In genomic region chr16:55151726-55152125, GRCm38 (mm10) we compare ENCODE assay signal across 8 mouse cellular contexts.
DNase-seq lines count a peak whose midpoint lies in the region; ATAC-seq and TF ChIP-seq lines count a peak whose summit lies in the region.

No protein-coding gene starts in this region.

- H3K9me3 ChIP-seq in embryonic facial prominence, embryonic 11.5 days (replicated peaks; ENCODE audit: control insufficient read depth, low read length), result no peaks in the 10 kb centered on the region
- no peaks in the 10 kb centered on the region for H3K9me3 ChIP-seq in embryonic facial prominence, embryonic 10.5 days
- H3K9me3 ChIP-seq in midbrain, postnatal 0 days (ENCODE audit: low read length), result no peaks in the 10 kb centered on the region
- no peaks in the 10 kb centered on the region for H3K9me3 ChIP-seq in liver, embryonic 11.5 days (ENCODE audit: control insufficient read depth, low read length)

- no peak overlapping the region for H3K4me3 ChIP-seq in embryonic facial prominence, embryonic 11.5 days (ENCODE audit: low read depth, low read length)
- H3K4me3 ChIP-seq in embryonic facial prominence, embryonic 10.5 days, result no peak overlapping the region
- no peak overlapping the region for H3K4me3 ChIP-seq in midbrain, postnatal 0 days (ENCODE audit: low read depth, low read length)
- no peak overlapping the region for H3K4me3 ChIP-seq in liver, embryonic 11.5 days (ENCODE audit: low read depth, low read length)

- 39% methylated on average over 4 of the region's 4 CpGs for WGBS in embryonic facial prominence, embryonic 11.5 days
- WGBS in embryonic facial prominence, embryonic 10.5 days, result 44% methylated on average over 4 of the region's 4 CpGs
- 52% methylated on average over 4 of the region's 4 CpGs for WGBS in midbrain, postnatal 0 days
- WGBS in liver, embryonic 11.5 days, result 40% methylated on average over 4 of the region's 4 CpGs

- ATAC-seq in embryonic facial prominence, embryonic 11.5 days (replicated peaks; ENCODE audit: insufficient number of reproducible peaks, low FRiP score, low TSS enrichment, low read depth), result no peak; the same call in 1 of the 2 replicates
- no peak for ATAC-seq in midbrain, postnatal 0 days (ENCODE audit: low FRiP score)
- no peak for ATAC-seq in liver, embryonic 11.5 days (replicated peaks; ENCODE audit: low FRiP score)

- DNase-seq in embryonic facial prominence, embryonic 11.5 days (ENCODE audit: low spot score), result peak; percentile 50
- DNase-seq in embryonic facial prominence, embryonic 10.5 days (ENCODE audit: low spot score), result no peak
- DNase-seq in Muller cell, postnatal 12 days (ENCODE audit: inconsistent ontology term), result peak; percentile 16
- DNase-seq in frontal cortex, postnatal 25 days (ENCODE audit: low spot score in 2 of 2), result peak; percentile 5 to 7
- DNase-seq in left cerebral cortex, adult 18-20 months (ENCODE audit: low spot score in 2 of 2), result peak; percentile 17 to 26
- peak; percentile 68 for DNase-seq in midbrain, postnatal 0 days (ENCODE audit: low spot score)
- DNase-seq in liver, embryonic 11.5 days (ENCODE audit: low spot score), result no peak
- DNase-seq in urinary bladder, postnatal 36 days (ENCODE audit: low spot score in 2 of 2), result no peak

- no peak overlapping the region for H3K9ac ChIP-seq in embryonic facial prominence, embryonic 11.5 days (replicated peaks; ENCODE audit: low read length)
- H3K9ac ChIP-seq in midbrain, postnatal 0 days (replicated peaks; ENCODE audit: low read length, poor library complexity, severe bottlenecking), result no peak overlapping the region
- no peak overlapping the region for H3K9ac ChIP-seq in liver, embryonic 11.5 days (ENCODE audit: low read depth, low read length)

- no peak overlapping the region for H3K4me2 ChIP-seq in embryonic facial prominence, embryonic 11.5 days (ENCODE audit: low read depth, low read length)
- H3K4me2 ChIP-seq in midbrain, postnatal 0 days (ENCODE audit: low read depth, low read length, poor library complexity, severe bottlenecking), result no peak overlapping the region
- no peak overlapping the region for H3K4me2 ChIP-seq in liver, embryonic 11.5 days

- H3K4me1 ChIP-seq in embryonic facial prominence, embryonic 11.5 days (ENCODE audit: control insufficient read depth, insufficient read depth, low read length), result no peaks in the 10 kb centered on the region
- H3K4me1 ChIP-seq in embryonic facial prominence, embryonic 10.5 days, result peaks cover 11% of the 10 kb centered on the region
- H3K4me1 ChIP-seq in midbrain, postnatal 0 days (ENCODE audit: insufficient read depth, low read length), result no peaks in the 10 kb centered on the region
- H3K4me1 ChIP-seq in liver, embryonic 11.5 days (replicated peaks; ENCODE audit: control insufficient read depth, insufficient read depth, low read length), result no peaks in the 10 kb centered on the region

- no peaks in the 10 kb centered on the region for H3K27me3 ChIP-seq in embryonic facial prominence, embryonic 11.5 days (ENCODE audit: control insufficient read depth, insufficient read depth, low read length)
- H3K27me3 ChIP-seq in embryonic facial prominence, embryonic 10.5 days (replicated peaks; ENCODE audit: low read depth, poor library complexity, severe bottlenecking), result no peaks in the 10 kb centered on the region
- H3K27me3 ChIP-seq in midbrain, postnatal 0 days (ENCODE audit: insufficient read depth, low read length), result no peaks in the 10 kb centered on the region
- no peaks in the 10 kb centered on the region for H3K27me3 ChIP-seq in liver, embryonic 11.5 days (replicated peaks; ENCODE audit: control insufficient read depth, insufficient read depth, low read length)

- peak; percentile 60 for TF ChIP-seq CTCF in midbrain, postnatal 0 days (IDR thresholded peaks at IDR 0.05)

- H3K36me3 ChIP-seq in embryonic facial prominence, embryonic 11.5 days (replicated peaks; ENCODE audit: control insufficient read depth, insufficient read depth, low read depth, low read length), result no peaks in the 10 kb centered on the region
- no peaks in the 10 kb centered on the region for H3K36me3 ChIP-seq in embryonic facial prominence, embryonic 10.5 days (replicated peaks)
- H3K36me3 ChIP-seq in midbrain, postnatal 0 days (ENCODE audit: insufficient read depth, low read length), result no peaks in the 10 kb centered on the region
- no peaks in the 10 kb centered on the region for H3K36me3 ChIP-seq in liver, embryonic 11.5 days (ENCODE audit: control insufficient read depth, insufficient read depth, low read length)

- no peak overlapping the region for H3K27ac ChIP-seq in embryonic facial prominence, embryonic 11.5 days (replicated peaks; ENCODE audit: low read depth, low read length)
- H3K27ac ChIP-seq in embryonic facial prominence, embryonic 10.5 days (replicated peaks), result no peak overlapping the region
- no peak overlapping the region for H3K27ac ChIP-seq in midbrain, postnatal 0 days (ENCODE audit: low read depth, low read length)
- H3K27ac ChIP-seq in liver, embryonic 11.5 days (ENCODE audit: low read depth, low read length), result no peak overlapping the region

Comparison
In these comparisons a context has a peak if more than half of its experiments do, and no peak if none do; other contexts are left out.
1. DNase-seq: peak in embryonic facial prominence, embryonic 11.5 days (single experiment), Muller cell, postnatal 12 days (single experiment), frontal cortex, postnatal 25 days (2 of 2), left cerebral cortex, adult 18-20 months (2 of 2) and midbrain, postnatal 0 days (single experiment); none in embryonic facial prominence, embryonic 10.5 days (single experiment), liver, embryonic 11.5 days (single experiment) and urinary bladder, postnatal 36 days (0 of 2).